Mouse (Mus musculus): ENCODE data around the gene Ugt1a6b. TPM values are rescaled to one million over a fixed set of nuclear protein-coding genes. Genes with fewer than 3 reads are reported as not detected.

Gene Ugt1a6b
- polyA plus RNA-seq, 1 experiment from 2014 or later, result not detected

DNA sequence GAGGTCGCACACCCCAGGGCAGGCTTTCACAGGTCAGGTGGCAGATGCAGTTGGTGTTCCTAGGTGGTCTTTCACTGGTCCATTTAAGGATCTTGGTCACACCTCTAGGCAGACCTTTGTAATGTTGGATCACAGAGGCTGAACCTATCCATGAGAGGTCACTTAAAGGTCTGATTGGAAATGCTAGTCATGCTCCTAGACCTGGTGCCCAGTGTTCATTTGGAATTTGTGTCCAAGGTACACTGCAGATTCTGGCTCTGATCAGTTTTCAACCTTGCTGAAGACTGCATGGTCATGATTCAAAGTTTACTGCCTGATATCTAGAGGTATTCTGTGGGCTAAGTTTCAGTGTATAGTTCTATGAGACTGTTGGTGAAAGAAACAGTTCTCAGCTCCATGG lies 76.6 kb downstream of the Ugt1a6b start:
- peaks cover 11% of the 10 kb centered on the region for H3K9me3 ChIP-seq
- H3K36me3 ChIP-seq, result no peaks in the 10 kb centered on the region
- no peaks in the 10 kb centered on the region for H3K4me1 ChIP-seq
- no peaks in the 10 kb centered on the region for H3K27me3 ChIP-seq (ENCODE audit: insufficient read depth, poor library complexity, severe bottlenecking)
- H3K27ac ChIP-seq, result no peak overlapping the region
- no peak overlapping the region for H3K4me3 ChIP-seq
- no peak for DNase-seq (ENCODE audit: low spot score)
- 74% methylated on average over 1 of the region's 1 CpGs for WGBS

DNA sequence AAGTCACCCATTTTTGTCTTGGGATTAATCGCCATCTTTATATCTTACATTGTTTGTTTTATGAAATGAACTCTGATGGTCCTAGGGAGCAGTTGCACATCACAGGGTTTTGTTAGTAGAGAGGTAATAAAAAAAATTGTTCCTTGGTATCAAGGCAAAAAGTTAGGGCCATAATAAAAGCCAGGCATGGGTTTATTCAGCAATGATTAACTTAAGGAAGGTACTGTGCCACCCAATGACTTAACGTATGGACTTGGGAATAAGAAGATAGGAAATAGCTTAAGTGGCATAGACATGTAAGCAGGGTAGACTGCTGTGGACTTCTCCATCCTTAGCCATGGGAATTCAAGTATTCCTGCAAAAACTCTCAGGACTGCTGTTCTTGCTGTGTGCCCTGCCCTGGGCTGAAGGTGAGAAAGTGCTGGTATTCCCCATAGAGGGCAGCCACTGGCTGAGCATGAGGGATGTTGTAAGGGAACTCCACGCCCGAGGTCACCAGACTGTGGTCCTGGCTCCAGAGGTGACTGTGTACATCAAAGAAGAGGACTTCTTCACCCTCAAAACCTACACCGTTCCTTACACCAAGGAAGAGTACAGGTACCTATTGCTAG lies 83.4 kb downstream of the Ugt1a6b start:
- H3K27ac ChIP-seq, result no peak overlapping the region
- H3K4me1 ChIP-seq, result no peaks in the 10 kb centered on the region
- H3K9me3 ChIP-seq, result no peaks in the 10 kb centered on the region
- H3K27me3 ChIP-seq (ENCODE audit: insufficient read depth, poor library complexity, severe bottlenecking), result no peaks in the 10 kb centered on the region
- DNase-seq (ENCODE audit: low spot score), result no peak
- 79% methylated on average over 5 of the region's 5 CpGs for WGBS
- H3K4me3 ChIP-seq, result no peak overlapping the region
- H3K36me3 ChIP-seq, result no peaks in the 10 kb centered on the region

DNA sequence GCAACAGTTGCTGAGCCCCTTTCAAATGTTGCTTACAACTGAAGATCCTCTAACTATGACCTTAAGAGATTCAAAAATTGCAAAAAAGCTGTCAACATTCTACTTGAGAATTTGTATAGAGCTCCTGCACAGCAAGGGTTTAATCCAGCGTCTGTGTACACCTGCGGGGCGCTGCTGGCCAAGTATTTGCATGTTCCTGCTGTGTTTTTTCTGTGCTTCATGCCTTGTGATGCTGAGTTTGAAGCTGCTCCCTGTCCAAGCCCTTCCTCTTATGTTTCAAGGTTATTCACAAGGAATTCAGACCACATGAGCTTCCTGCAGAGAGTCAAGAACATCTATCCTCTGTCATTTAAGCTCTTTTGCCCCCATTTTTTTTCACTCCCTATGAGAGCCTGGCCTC lies 89.1 kb downstream of the Ugt1a6b start:
- Histone ChIP-seq H3K9me3 (no peaks in the 10 kb centered on the region), H3K4me1 (no peaks in the 10 kb centered on the region), H3K4me3 (no peak overlapping the region), H3K36me3 (no peaks in the 10 kb centered on the region), H3K27ac (no peak overlapping the region), H3K27me3 (ENCODE audit: insufficient read depth, poor library complexity, severe bottlenecking) (no peaks in the 10 kb centered on the region)
- no peak for DNase-seq (ENCODE audit: low spot score)
- 69% methylated on average over 3 of the region's 3 CpGs for WGBS

DNA sequence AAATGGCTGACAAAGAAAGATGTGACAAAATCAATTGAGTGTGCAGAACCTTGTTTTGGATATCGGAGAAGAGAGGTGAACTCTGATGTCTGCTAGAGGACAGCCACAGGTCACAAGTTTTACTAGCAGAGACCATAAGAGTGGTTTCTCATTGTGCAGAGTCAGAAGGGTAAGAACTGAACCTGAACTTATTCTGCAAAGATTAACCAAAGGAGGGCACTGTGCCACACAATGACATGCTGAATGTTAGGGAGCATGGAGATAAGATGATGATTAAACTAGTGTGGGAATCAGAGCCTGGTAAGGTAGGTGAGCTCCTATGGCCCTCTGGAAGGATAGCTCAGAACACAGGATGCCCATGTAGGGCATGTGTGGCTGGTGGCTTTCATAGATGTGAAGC lies 92.6 kb downstream of the Ugt1a6b start:
- H3K27ac ChIP-seq, result no peak overlapping the region
- no peaks in the 10 kb centered on the region for H3K27me3 ChIP-seq (ENCODE audit: insufficient read depth, poor library complexity, severe bottlenecking)
- DNase-seq (ENCODE audit: low spot score), result no peak
- H3K4me3 ChIP-seq, result no peak overlapping the region
- H3K36me3 ChIP-seq, result no peaks in the 10 kb centered on the region
- WGBS, result 84% methylated on average over 1 of the region's 1 CpGs
- no peaks in the 10 kb centered on the region for H3K9me3 ChIP-seq
- no peaks in the 10 kb centered on the region for H3K4me1 ChIP-seq

DNA sequence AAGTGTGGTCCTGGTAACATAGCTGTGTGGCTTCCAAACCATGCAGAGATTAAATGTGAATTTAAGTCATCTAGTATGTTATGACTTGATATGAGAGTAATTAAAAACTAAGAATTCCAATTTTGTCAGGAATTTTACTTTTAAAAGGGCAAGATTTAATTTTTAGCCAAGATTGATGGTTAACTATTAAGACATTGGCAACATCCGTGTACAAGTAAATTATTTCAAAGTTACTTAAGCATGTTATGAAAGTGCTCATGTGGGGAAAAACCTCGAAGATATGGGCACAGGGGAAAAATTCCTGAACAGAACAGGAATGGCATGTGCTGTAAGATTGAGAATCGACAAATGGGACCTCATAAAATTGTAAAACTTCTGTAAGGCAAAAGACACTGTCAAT lies 94.4 kb downstream of the Ugt1a6b start:
- H3K9me3 ChIP-seq, result no peaks in the 10 kb centered on the region
- no peaks in the 10 kb centered on the region for H3K36me3 ChIP-seq
- 72% methylated on average over 3 of the region's 3 CpGs for WGBS
- no peak overlapping the region for H3K27ac ChIP-seq
- H3K27me3 ChIP-seq (ENCODE audit: insufficient read depth, poor library complexity, severe bottlenecking), result no peaks in the 10 kb centered on the region
- no peaks in the 10 kb centered on the region for H3K4me1 ChIP-seq
- H3K4me3 ChIP-seq, result no peak overlapping the region
- no peak for DNase-seq (ENCODE audit: low spot score)

DNA sequence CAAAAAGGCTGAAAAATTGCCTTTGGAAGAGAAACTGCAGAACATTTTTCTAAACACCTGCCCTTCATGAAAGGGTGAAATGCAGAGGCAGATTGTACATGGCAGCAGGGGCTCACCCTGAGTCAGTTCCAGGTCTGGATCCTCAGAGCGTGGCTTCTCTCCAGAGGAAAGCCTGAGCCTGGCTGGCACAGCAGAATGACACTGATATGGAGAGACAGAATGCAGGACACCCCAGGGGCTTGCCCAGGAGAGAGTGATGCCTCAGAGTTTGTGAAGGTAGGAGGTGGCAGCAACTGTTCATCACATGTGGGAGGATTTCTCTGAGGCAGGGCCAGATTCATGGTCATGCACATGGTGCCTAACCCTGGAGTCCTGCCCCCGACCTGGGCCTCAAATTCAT lies 96.9 kb downstream of the Ugt1a6b start:
- Histone ChIP-seq H3K4me1 (peaks cover under 1% of the 10 kb centered on the region; the same call in 1 of the 2 replicates), H3K36me3 (no peaks in the 10 kb centered on the region), H3K27ac (no peak overlapping the region), H3K4me3 (no peak overlapping the region), H3K27me3 (ENCODE audit: insufficient read depth, poor library complexity, severe bottlenecking) (no peaks in the 10 kb centered on the region), H3K9me3 (no peaks in the 10 kb centered on the region)
- no peak for DNase-seq (ENCODE audit: low spot score)
- 56% methylated on average over 2 of the region's 2 CpGs for WGBS

DNA sequence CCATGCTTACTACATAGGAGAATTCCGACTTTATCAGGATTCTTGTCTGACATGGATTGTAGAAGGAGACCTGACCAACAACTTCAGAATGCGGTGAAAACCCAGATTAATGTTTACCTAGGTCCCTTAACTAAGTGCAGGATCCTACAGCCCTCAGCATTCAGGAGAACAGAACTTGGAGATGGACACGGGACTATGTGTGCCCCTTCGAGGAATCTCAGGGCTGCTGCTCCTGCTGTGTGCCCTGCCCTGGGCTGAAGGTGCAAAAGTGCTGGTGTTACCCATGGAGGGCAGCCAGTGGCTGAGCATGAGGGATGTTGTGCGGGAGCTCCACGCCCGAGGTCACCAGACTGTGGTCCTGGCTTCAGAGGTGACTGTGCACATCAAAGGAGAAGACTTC lies 97.4 kb downstream of the Ugt1a6b start, which contains the start of gene Ugt1a2:
TSS of gene Ugt1a2 (plus strand) at position 146 of the 400 bp plus-strand sequence.
- Histone ChIP-seq H3K4me1 (peaks cover 5% of the 10 kb centered on the region), H3K27me3 (ENCODE audit: insufficient read depth, poor library complexity, severe bottlenecking) (no peaks in the 10 kb centered on the region), H3K4me3 (no peak within 1 kb of the TSS), H3K36me3 (no peaks in the 10 kb centered on the region), H3K27ac (no peak within 1 kb of the TSS), H3K9me3 (no peaks in the 10 kb centered on the region)
- DNase-seq (ENCODE audit: low spot score), result no peak
- 78% methylated on average over 7 of the region's 7 CpGs for WGBS

DNA sequence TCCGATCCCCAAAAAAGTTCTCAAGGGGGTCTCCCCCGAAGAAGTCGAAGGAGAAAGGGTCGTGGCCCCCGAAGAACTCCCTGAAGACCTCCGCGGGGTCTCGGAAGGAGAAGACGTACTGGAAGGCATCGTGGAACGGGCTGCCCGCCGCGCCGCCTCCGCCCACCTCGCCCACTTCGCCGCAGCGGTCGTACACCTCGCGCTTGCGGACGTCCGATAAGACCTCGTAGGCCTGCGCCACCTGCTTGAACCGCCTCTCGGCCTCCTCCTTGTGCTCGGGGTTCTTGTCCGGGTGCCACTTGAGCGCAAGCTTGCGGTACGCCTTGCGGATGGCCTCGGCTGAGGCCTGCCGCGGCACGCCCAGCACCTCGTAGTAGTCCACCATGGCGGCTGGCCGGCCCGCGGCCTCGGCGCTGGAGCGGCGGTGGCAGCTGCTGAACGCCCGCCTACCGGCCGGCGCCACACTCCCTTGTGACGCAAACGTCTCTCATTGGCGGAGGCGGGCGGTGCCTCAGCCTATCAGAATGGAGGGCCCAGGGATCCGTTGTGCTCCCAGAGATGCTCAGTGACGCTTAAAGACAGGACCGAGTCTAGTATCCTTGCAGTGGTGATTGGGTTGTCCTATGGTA lies 102.4 kb downstream of the Ugt1a6b start, which contains the start of gene Dnajb3:
TSS of gene Dnajb3 (minus strand) at position 489 of the 629 bp plus-strand sequence.
- Histone ChIP-seq H3K27ac (peak within 1 kb of the TSS; percentile 95), H3K4me1 (peaks cover 11% of the 10 kb centered on the region), H3K9me3 (no peaks in the 10 kb centered on the region), H3K36me3 (no peaks in the 10 kb centered on the region), H3K27me3 (ENCODE audit: insufficient read depth, poor library complexity, severe bottlenecking) (no peaks in the 10 kb centered on the region), H3K4me3 (peak within 1 kb of the TSS; percentile 71)
- WGBS, result 6% methylated on average over 62 of the region's 62 CpGs
- peak; percentile 94 for DNase-seq (ENCODE audit: low spot score)

DNA sequence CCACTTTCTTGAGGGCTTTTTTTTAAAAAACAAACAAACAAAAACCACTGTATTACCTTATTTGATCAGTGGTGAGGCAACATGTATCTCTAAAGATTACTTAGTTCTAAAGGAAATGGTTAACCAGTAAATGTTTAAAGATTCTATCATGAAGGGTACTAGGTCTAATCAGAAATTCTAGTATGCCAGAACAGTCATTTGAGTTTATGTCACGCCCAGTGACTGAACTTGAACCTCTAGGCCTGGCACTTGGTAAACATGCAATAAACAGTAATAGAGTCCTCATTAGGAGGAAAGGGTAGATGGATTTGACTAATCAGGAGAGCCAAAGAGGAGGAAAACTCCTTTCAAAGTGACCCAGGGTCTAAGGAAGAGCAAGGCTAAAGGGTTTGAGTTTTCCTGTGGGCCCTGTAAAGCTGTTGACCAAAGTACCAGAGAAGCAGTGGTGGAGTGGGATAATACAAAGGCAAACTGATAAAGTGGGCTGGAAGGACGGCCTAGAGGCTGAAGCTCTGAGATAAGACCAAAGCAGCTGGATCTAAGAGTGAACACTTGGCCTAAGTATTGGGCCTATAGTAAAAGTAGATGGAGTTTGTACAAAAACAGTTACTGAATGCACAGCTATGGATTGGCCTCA lies 103.9 kb downstream of the Ugt1a6b start:
- no peak for DNase-seq (ENCODE audit: low spot score)
- Histone ChIP-seq H3K4me1 (peaks cover 11% of the 10 kb centered on the region), H3K4me3 (no peak overlapping the region), H3K27ac (peak overlapping the region; percentile 48; the same call in 1 of the 2 replicates), H3K36me3 (no peaks in the 10 kb centered on the region), H3K9me3 (peaks cover 7% of the 10 kb centered on the region), H3K27me3 (ENCODE audit: insufficient read depth, poor library complexity, severe bottlenecking) (no peaks in the 10 kb centered on the region)
- 62% methylated on average over 2 of the region's 2 CpGs for WGBS

DNA sequence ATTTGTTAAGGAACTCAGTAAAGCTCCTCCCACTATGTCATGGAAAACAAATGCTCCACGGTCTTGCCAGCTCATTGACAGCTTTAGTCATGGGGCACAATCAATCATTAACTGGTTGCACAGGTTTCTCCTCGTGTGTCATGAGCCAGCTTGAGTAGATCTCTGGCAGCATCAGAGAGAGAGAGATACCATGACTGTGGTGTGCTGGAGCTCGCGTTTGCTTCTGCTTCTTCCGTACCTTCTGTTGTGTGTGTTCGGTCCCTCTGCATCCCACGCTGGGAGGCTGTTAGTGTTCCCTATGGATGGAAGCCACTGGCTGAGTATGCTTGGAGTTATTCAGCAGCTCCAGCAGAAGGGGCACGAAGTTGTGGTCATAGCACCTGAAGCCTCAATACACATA lies 108.8 kb downstream of the Ugt1a6b start, which contains the start of gene Ugt1a1:
TSS of gene Ugt1a1 (plus strand) at position 148 of the 400 bp plus-strand sequence.
- DNase-seq (ENCODE audit: low spot score), result peak; percentile 85
- H3K4me3 ChIP-seq, result no peak within 1 kb of the TSS
- peaks cover 52% of the 10 kb centered on the region for H3K9me3 ChIP-seq
- WGBS, result 63% methylated on average over 8 of the region's 8 CpGs
- H3K27ac ChIP-seq, result no peak within 1 kb of the TSS
- H3K27me3 ChIP-seq (ENCODE audit: insufficient read depth, poor library complexity, severe bottlenecking), result no peaks in the 10 kb centered on the region
- H3K36me3 ChIP-seq, result no peaks in the 10 kb centered on the region
- H3K4me1 ChIP-seq, result no peaks in the 10 kb centered on the region

DNA sequence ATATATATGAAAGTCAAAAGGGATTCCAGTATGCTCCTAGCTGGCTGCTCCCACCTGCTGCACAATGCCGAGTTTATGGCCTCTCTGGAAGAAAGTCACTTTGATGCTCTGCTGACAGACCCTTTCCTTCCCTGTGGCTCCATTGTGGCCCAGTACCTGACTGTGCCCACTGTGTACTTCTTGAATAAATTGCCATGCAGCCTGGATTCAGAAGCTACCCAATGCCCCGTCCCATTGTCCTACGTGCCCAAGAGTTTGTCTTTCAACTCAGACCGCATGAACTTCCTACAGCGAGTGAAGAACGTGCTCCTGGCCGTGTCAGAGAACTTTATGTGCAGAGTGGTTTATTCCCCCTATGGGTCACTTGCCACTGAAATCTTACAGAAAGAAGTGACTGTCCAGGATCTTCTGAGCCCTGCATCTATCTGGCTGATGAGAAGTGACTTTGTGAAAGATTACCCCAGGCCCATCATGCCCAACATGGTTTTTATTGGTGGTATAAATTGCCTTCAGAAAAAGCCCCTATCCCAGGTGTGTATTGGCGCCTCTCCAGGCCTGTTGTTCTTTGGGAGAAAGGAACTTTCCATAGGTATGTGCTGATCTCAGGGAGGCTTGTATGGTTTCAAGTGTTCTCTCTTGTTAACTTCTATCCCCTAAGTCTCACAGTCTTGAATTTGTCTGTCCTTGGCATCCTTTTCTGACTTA lies 109.4 kb downstream of the Ugt1a6b start:
- H3K9me3 ChIP-seq, result peaks cover 59% of the 10 kb centered on the region
- H3K4me3 ChIP-seq, result no peak overlapping the region
- H3K36me3 ChIP-seq, result no peaks in the 10 kb centered on the region
- H3K27me3 ChIP-seq (ENCODE audit: insufficient read depth, poor library complexity, severe bottlenecking), result no peaks in the 10 kb centered on the region
- 57% methylated on average over 8 of the region's 8 CpGs for whole genome bisulfite sequencing
- H3K4me1 ChIP-seq, result no peaks in the 10 kb centered on the region
- H3K27ac ChIP-seq, result no peak overlapping the region
- DNase-seq (ENCODE audit: low spot score), result peak; percentile 87

DNA sequence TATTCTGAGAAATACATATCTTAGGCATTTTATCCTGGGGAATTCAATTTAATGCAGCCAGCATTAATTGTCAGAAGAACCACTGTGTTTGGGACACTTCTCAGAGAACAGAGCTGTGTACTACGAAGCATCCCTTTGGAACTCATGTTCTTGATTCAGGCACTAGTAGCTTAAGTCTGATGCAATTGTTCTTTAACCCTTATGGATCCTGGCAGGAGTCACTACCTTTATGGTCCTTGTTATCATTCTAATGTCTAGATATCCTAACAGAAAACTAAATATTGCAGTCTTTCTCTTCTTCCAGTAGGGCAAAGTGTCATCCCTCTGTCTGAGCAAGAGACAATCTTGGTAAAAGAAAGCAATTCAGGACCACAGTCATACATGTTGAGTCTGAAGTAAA lies 110.0 kb downstream of the Ugt1a6b start:
- Histone ChIP-seq H3K9me3 (peaks cover 61% of the 10 kb centered on the region), H3K27me3 (ENCODE audit: insufficient read depth, poor library complexity, severe bottlenecking) (no peaks in the 10 kb centered on the region), H3K36me3 (no peaks in the 10 kb centered on the region), H3K27ac (no peak overlapping the region), H3K4me1 (no peaks in the 10 kb centered on the region), H3K4me3 (no peak overlapping the region)
- 71% methylated on average over 1 of the region's 1 CpGs for WGBS
- no peak for DNase-seq (ENCODE audit: low spot score)

All from heart, embryonic 10.5 days (tissue).